Mouse (Mus musculus): Measurements from ENCODE around the gene C2cd4c.

The C2cd4c gene

DNA sequence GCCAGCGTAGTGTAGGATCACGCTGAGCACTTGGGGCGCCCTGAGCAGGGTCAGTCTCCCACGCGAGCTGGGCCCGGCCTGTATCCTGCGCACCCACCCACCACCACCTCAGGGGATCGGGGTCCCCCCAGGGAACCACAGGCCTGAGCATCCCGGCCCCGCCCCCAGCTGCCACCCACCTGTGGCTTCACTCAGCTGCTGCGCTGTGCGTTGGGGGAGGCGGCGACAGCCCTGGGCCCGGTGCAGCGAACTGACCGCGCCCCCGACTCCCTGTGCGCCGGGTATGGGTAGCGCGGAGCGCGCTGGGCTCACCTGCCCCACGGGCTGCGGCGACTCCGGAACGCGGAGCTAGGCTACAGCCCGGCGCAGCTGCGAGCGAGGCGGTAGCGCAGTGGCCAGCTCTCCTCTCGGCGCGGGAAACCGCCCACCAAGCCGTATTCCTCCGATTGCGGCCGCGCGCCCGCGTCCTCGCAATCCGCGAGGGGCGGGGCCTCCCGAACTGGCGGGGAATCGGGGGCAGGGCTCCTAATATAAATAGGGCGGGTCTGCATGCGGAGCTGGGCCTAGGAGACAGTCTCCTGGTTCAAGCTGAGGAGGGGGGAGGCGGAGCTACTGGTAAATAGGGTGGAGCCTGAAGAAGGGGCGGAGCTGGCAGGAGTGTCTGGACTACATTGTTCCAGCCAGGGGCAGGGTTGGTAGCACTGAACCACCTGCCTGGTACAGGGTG lies at the start of gene C2cd4c:
Gene C2cd4c, minus strand, starts transcription at position 448 of the 727 bp plus-strand sequence.
- DNase-seq (ENCODE audit: low spot score): no peak

DNA sequence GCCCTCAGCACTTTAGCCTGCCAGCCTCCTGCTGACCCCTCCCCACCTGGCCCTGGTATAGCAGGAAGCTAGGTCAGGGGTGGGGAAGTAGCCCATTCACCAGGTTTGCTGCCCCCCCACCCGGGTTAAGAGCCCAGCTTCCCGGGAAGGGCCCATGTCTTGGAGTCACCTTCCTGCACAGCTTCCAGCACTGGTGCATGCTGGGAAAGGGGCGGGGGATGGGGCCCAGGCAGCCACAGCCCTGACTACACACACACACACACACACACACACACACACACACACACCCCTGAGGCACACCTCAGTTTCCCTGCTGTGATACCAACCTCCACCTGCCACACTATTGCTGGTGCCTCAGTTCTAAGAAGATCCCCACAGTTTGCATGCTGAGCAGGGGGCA lies 48.0 kb upstream of the C2cd4c start:
- no peak for DNase-seq (ENCODE audit: low spot score)

GRCm38 (mm10) chr10:79660298-79660697 lies 46.5 kb upstream of the C2cd4c start:
- DNase-seq (ENCODE audit: low spot score): no peak

GRCm38 (mm10) chr10:79658829-79659228 lies 45.0 kb upstream of the C2cd4c start:
- DNase-seq (ENCODE audit: low spot score): no peak

- DNase-seq (ENCODE audit: low spot score): no peak
Measured at GRCm38 (mm10) chr10:79654946-79655395, 41.1 kb upstream of the C2cd4c start.

DNA sequence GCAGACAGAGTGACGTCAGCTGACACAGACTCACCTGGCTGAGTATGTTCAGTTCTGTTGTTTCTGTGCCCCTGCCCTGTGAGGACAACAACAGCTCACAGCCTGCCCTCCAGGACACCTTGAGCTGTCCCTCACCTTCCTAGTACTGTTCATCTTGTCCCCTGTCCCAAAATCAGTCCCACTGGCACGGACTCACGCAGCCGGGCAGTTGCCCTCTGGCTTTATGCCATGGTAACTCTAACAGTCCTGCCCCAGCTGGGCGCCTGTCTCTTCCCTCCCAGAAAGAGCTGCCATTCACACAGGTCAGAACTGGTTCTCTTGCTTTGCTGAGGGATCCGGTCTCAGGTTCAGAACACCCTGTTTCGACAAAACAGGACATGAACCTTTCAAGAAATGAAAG lies 39.0 kb upstream of the C2cd4c start:
- DNase-seq (ENCODE audit: low spot score): no peak

DNA sequence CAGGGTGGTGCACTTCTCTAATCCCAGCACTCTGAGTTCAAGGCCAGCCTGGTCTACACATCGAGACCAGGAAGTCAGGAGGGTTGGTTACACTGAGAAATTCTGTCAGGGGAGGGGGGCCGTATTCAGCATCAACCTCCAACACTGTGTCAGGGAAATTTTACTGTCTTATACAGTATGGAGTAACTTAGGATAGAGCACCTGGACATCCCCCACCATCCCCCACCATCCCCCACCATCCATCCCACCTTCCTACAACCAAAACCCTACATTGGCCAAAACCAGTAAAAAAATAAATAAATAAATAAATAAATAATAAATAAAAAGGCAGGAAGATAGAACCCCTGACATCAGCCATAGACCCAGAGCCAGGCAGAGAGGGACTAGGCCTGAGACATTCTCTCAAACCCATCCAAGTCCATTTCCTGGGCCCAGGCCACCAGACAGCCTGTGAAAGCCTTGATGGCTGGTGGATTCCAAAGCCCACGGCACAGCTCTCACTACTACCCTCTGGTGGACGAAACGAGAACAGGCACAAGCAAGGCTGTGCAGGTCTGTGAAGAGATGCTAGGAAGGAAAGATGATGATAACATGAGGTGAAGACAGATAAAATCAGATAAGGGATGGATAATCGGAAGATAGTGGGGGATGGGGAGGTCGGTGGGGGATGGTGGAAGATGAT lies 35.4 kb upstream of the C2cd4c start:
- DNase-seq (ENCODE audit: low spot score): peak; percentile 40

GRCm38 (mm10) chr10:79645711-79646110 lies 31.9 kb upstream of the C2cd4c start, which contains the start of gene Odf3l2:
Gene Odf3l2 (minus strand): TSS chr10:79645738.
- DNase-seq (ENCODE audit: low spot score): no peak

- DNase-seq (ENCODE audit: low spot score): no peak
Measured at GRCm38 (mm10) chr10:79638486-79639204, 24.8 kb upstream of the C2cd4c start.

GRCm38 (mm10) chr10:79637128-79638110 lies 23.6 kb upstream of the C2cd4c start, which contains the start of gene Shc2:
Gene Shc2 (minus strand): TSS chr10:79637918.
- DNase-seq (ENCODE audit: low spot score): no peak

DNA sequence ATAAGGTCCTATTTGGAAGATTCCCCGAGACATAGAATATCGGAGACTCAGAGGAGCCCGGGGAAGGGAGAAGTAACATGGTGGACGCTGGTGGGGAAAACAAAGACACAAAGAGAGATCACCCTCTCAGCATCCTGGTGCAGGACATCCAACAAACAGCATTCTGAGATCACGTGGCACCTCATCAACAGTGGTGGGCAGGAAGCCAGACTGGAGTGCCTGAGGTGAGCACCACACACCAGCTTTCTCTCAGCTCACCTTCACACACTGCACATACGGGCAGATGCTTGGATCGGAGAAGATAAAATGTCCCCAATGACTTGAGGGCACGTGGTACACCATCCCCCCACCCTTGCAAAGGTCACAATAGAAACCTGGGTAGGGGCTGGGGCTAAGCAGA lies 22.5 kb upstream of the C2cd4c start:
- DNase-seq (ENCODE audit: low spot score): no peak

GRCm38 (mm10) chr10:79633006-79633777 lies 19.4 kb upstream of the C2cd4c start:
- DNase-seq (ENCODE audit: low spot score): no peak

- no peak for DNase-seq (ENCODE audit: low spot score)
Measured at GRCm38 (mm10) chr10:79631432-79631831, 17.6 kb upstream of the C2cd4c start.

DNA sequence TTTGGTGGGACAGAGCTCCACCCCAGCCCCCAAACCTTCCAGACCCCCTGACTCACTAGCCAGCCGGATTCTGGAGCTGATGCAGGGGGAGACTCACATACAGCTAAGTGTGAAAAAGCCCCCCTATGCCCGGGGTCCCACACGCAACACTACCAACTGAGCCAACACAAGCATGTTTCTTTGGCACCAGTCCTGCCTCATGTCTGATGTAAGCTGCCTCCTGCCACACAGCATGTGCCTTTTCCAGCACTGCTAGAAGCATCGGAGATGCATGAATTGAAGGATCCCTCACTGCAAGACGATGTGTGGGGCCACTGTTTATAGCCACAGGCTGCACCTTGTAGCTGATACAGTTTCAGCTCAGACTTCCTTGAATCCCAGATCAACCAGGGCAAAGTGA lies 14.6 kb upstream of the C2cd4c start:
- DNase-seq (ENCODE audit: low spot score): no peak

GRCm38 (mm10) chr10:79626156-79626555 lies 12.3 kb upstream of the C2cd4c start:
- DNase-seq (ENCODE audit: low spot score): no peak

- no peak for DNase-seq (ENCODE audit: low spot score)
Measured at GRCm38 (mm10) chr10:79625398-79625797, 11.6 kb upstream of the C2cd4c start.

GRCm38 (mm10) chr10:79623950-79624349 lies 10.1 kb upstream of the C2cd4c start:
- no peak for DNase-seq (ENCODE audit: low spot score)

GRCm38 (mm10) chr10:79616376-79616775 lies 2.6 kb upstream of the C2cd4c start:
- DNase-seq (ENCODE audit: low spot score): no peak

DNA sequence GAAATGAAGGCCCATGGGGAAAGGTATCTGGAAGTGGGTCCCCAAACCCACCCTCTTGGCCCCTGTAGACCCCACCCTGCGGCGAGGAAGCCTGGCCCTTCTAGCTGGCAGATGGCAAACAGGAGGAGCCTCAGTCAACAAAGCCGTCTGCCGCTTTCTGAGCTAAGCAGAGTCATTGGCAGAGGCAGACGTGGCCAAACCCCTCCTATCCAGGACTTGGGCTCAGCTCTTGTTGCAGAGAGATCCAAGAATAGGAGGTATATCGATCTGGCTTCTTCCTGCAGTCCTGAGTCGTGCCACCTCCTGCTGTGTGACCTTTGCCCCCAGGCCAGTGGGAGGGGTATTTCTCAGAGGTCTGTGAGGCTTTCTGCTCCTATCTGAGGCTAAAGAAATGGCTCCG lies 2.0 kb upstream of the C2cd4c start:
- no peak for DNase-seq (ENCODE audit: low spot score)

- no peak for DNase-seq (ENCODE audit: low spot score)
Measured at GRCm38 (mm10) chr10:79614305-79614643, 449 bp upstream of the C2cd4c start.
